Mouse (Mus musculus) bone marrow, adult 2 months (tissue): Measurements from ENCODE around the gene Olfr374.

Source experiments
- CTCF ChIP-seq: fragments of 200-500 bp; IDR thresholded peaks from 2 replicates; pipeline ENCODE4 v1.5.1; 2011; ENCODE audit warnings: low read length, control low read depth; ENCODE audit not compliant: control insufficient read depth, insufficient read depth
- POLR2A ChIP-seq: fragments of 200-500 bp; IDR thresholded peaks from 2 replicates; pipeline ENCODE4 v1.6.1; 2011; ENCODE audit warnings: low read depth, mild to moderate bottlenecking, control low read depth, low read length, borderline replicate concordance; ENCODE audit not compliant: control insufficient read depth

DNA sequence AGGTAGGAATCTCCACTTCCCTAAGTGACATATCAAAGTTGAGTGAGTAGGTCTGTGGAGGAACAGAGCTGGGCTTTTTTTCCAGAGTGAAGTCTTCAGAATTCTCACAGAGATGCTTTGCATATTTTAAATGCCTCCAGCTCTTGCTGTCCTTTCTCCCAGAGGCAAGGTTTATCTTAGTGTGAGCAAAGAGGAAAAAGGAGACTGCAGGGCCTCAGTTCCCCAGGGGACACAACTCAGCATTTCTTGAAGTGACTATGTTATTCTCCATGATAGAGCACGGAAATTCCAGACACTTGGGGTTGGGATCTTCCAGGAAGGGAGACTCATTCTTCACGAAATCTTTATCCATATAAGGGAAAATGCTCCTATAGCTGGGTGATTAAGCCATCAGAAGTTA is 40.4 kb downstream of the Olfr374 start:
- TF ChIP-seq CTCF, result no peak
- no peak for TF ChIP-seq POLR2A
